8 mouse cellular contexts compared by ENCODE assay signal in genomic region chr11:60811618-60812017, GRCm38 (mm10). TPM values are rescaled to one million over a fixed set of nuclear protein-coding genes. Genes with fewer than 3 reads are reported as not detected.
A peak's percentile ranks its signal among the peaks of the same experiment; 100 is the strongest.
DNase-seq lines count a peak whose midpoint lies in the region; ATAC-seq and TF ChIP-seq lines count a peak whose summit lies in the region.
"Not testable (repeated sequence)": the region's sequence is repeated elsewhere in the genome, so short reads cannot be mapped to it uniquely, and the experiment has no call there.

Gene Shmt1, minus strand, starts transcription at chr11:60811718.

- peak within 1 kb of the TSS; percentile 83 for H3K4me2 ChIP-seq in forebrain, embryonic 13.5 days
- H3K4me2 ChIP-seq in heart, embryonic 12.5 days, result peak within 1 kb of the TSS; percentile 74
- peak within 1 kb of the TSS; percentile 81 for H3K4me2 ChIP-seq in limb, embryonic 14.5 days (replicated peaks; ENCODE audit: low read depth, low read length, severe bottlenecking)

- H3K27me3 ChIP-seq in E14TG2a.4 (ENCODE audit: insufficient read depth, low read length); forebrain, embryonic 13.5 days; heart, embryonic 12.5 days (replicated peaks); limb, embryonic 14.5 days (ENCODE audit: control insufficient read depth, insufficient read depth, low read length); spleen, adult 2 months (ENCODE audit: control insufficient read depth, insufficient read depth, low read length): not testable (repeated sequence)

- H3K4me3 ChIP-seq in E14TG2a.4 (replicated peaks; ENCODE audit: low read length), result peak within 1 kb of the TSS; percentile 88
- peak within 1 kb of the TSS; percentile 72 for H3K4me3 ChIP-seq in bone marrow, adult 2 months (replicated peaks; ENCODE audit: control insufficient read depth, low read depth, low read length)
- peak within 1 kb of the TSS; percentile 49 for H3K4me3 ChIP-seq in forebrain, embryonic 13.5 days
- H3K4me3 ChIP-seq in heart, embryonic 12.5 days, result peak within 1 kb of the TSS; percentile 49
- H3K4me3 ChIP-seq in limb, embryonic 14.5 days (replicated peaks; ENCODE audit: low read length), result peak within 1 kb of the TSS; percentile 50
- peak within 1 kb of the TSS; percentile 59 for H3K4me3 ChIP-seq in spleen, adult 2 months (ENCODE audit: extremely low read depth, insufficient read depth, insufficient read length)

- H3K4me1 ChIP-seq in E14TG2a.4 (replicated peaks; ENCODE audit: low read depth, low read length), result peaks cover 39% of the 10 kb centered on the region
- H3K4me1 ChIP-seq in bone marrow, adult 2 months (ENCODE audit: control insufficient read depth, insufficient read depth, low read length); spleen, adult 2 months (ENCODE audit: control insufficient read depth, insufficient read depth, insufficient read length): not testable (repeated sequence)
- peaks cover 28% of the 10 kb centered on the region for H3K4me1 ChIP-seq in forebrain, embryonic 13.5 days
- H3K4me1 ChIP-seq in heart, embryonic 12.5 days (replicated peaks), result peaks cover 29% of the 10 kb centered on the region
- peaks cover 15% of the 10 kb centered on the region; the same call in 1 of the 2 replicates for H3K4me1 ChIP-seq in limb, embryonic 14.5 days (ENCODE audit: control insufficient read depth, insufficient read depth, low read length)

- not testable (repeated sequence) for DNase-seq in limb, embryonic 14.5 days (ENCODE audit: low spot score); spleen, adult 2 months (ENCODE audit: low read depth in 1 of 2, low spot score in 2 of 2)

- peaks cover 33% of the 10 kb centered on the region for H3K36me3 ChIP-seq in E14TG2a.4 (ENCODE audit: insufficient read depth, low read length)
- not testable (repeated sequence) for H3K36me3 ChIP-seq in forebrain, embryonic 13.5 days (ENCODE audit: poor library complexity, severe bottlenecking); heart, embryonic 12.5 days; limb, embryonic 14.5 days (ENCODE audit: control insufficient read depth, insufficient read depth, low read length); spleen, adult 2 months (ENCODE audit: control insufficient read depth, insufficient read depth, low read length)

- not testable (repeated sequence) for TF ChIP-seq POLR2A in bone marrow, adult 2 months (IDR thresholded peaks at IDR 0.05; ENCODE audit: borderline replicate concordance, control insufficient read depth, low read depth, low read length); limb, embryonic 14.5 days (IDR thresholded peaks at IDR 0.05; ENCODE audit: borderline replicate concordance, extremely low read depth, insufficient read depth, insufficient read length); spleen, adult 2 months (IDR thresholded peaks at IDR 0.05; ENCODE audit: low read depth, low read length)

- WGBS in bone marrow, adult 2 months, result 26% methylated on average over 6 of the region's 6 CpGs
- WGBS in forebrain, embryonic 13.5 days, result 30% methylated on average over 6 of the region's 6 CpGs
- 17% methylated on average over 6 of the region's 6 CpGs for WGBS in heart, embryonic 12.5 days
- WGBS in limb, embryonic 14.5 days, result 28% methylated on average over 6 of the region's 6 CpGs
- WGBS in spleen, adult 2 months, result 38% methylated on average over 6 of the region's 6 CpGs

- H3K27ac ChIP-seq in bone marrow, adult 2 months (ENCODE audit: control insufficient read depth, insufficient read depth, low read depth, low read length, poor library complexity); forebrain, embryonic 13.5 days; heart, embryonic 12.5 days (ENCODE audit: poor library complexity, severe bottlenecking); limb, embryonic 14.5 days (replicated peaks; ENCODE audit: low read depth, low read length); spleen, adult 2 months (ENCODE audit: insufficient read depth, low read length): not testable (repeated sequence)

- not testable (repeated sequence) for ATAC-seq in forebrain, embryonic 13.5 days; heart, embryonic 12.5 days (ENCODE audit: insufficient number of reproducible peaks, low FRiP score); inflammation-experienced regulatory T-cells, adult 6 months; limb, embryonic 14.5 days (ENCODE audit: low FRiP score, low read depth); megakaryocyte progenitor cell, adult 5-6 weeks (replicated peaks; ENCODE audit: poor library complexity)

- TF ChIP-seq CTCF in E14TG2a.4 (conservative IDR thresholded peaks at IDR 0.05; ENCODE audit: low read length); bone marrow, adult 2 months (IDR thresholded peaks at IDR 0.05; ENCODE audit: control insufficient read depth, insufficient read depth, low read length); spleen, adult 2 months (IDR thresholded peaks at IDR 0.05; ENCODE audit: extremely low read depth, insufficient read depth, insufficient read length, insufficient replicate concordance): not testable (repeated sequence)

- H3K9me3 ChIP-seq in E14TG2a.4 (ENCODE audit: low read length); forebrain, embryonic 13.5 days (replicated peaks); heart, embryonic 12.5 days (replicated peaks); limb, embryonic 14.5 days (ENCODE audit: control insufficient read depth, low read length): not testable (repeated sequence)

- H3K9ac ChIP-seq in forebrain, embryonic 13.5 days, result peak within 1 kb of the TSS; percentile 27
- peak within 1 kb of the TSS; percentile 47 for H3K9ac ChIP-seq in heart, embryonic 12.5 days
- H3K9ac ChIP-seq in limb, embryonic 14.5 days (ENCODE audit: low read depth, low read length, severe bottlenecking), result peak within 1 kb of the TSS; percentile 50

RNA-seq across cellular contexts. Expression of gene Shmt1, which starts in this region (rescaled TPM):
- polyA plus RNA-seq in bone marrow, adult 2 months (2011; ENCODE audit: insufficient read depth, insufficient read length, low replicate concordance, missing spikeins), result 6.7 and 34.2 TPM in 2 replicates
- 36.9 and 44.6 TPM in 2 replicates for polyA plus RNA-seq in forebrain, embryonic 13.5 days (2015; fragmentation: Nextera tagmentation; extraction: Ambion mirVana)
- 34.5 and 38.6 TPM in 2 replicates for polyA plus RNA-seq in heart, embryonic 12.5 days (2016; fragmentation: Nextera tagmentation; extraction: Ambion mirVana)
- 10 to 100 TPM; 13.3 to 16.0 (median 15.6) TPM for polyA plus RNA-seq in inflammation-experienced regulatory T-cells, adult 6 months (2017; shearing (Covaris generic))
- polyA plus RNA-seq in limb, embryonic 14.5 days (2012; rRNA removed), result 26.4 and 30.4 TPM in 2 replicates
- 33.8 and 35.9 TPM in 2 replicates for polyA plus RNA-seq in limb, embryonic 14.5 days (2014; fragmentation: Nextera tagmentation; extraction: Ambion mirVana)
- 36.8 and 39.8 TPM in 2 replicates for total RNA-seq in megakaryocyte progenitor cell, adult 5-6 weeks (2015)
- total RNA-seq in megakaryocyte progenitor cell, adult 5-6 weeks (2017), result 106 and 129 TPM in 2 replicates
- 7.8 and 9.6 TPM in 2 replicates for polyA plus RNA-seq in spleen, adult 2 months (2012; rRNA removed)
